Mouse (Mus musculus) T-cell, adult 66 days (primary cell): ENCODE results near the gene Tnks2. TPM values are rescaled to one million over a fixed set of nuclear protein-coding genes. Genes with fewer than 3 reads are reported as not detected.

Experiments used
- total RNA-seq, 2 experiments: library from RNA; stranded (reverse); gene quantifications; 3 replicates in 1 of 2; 4 replicates in 1 of 2; pipeline ENCODE4 v1.2.4; 2023

Tnks2 gene
- total RNA-seq: 100 to 1,000 TPM; 170 to 181 TPM

GRCm38 (mm10) chr19:36833788-36834531 is at the start of gene Tnks2:
Gene Tnks2 (plus strand): TSS chr19:36834232.

GRCm38 (mm10) chr19:36919466-36919865 is 85.4 kb downstream of the Tnks2 start, which contains the start of gene Fgfbp3:
Gene Fgfbp3 (minus strand): TSS chr19:36919615.

DNA sequence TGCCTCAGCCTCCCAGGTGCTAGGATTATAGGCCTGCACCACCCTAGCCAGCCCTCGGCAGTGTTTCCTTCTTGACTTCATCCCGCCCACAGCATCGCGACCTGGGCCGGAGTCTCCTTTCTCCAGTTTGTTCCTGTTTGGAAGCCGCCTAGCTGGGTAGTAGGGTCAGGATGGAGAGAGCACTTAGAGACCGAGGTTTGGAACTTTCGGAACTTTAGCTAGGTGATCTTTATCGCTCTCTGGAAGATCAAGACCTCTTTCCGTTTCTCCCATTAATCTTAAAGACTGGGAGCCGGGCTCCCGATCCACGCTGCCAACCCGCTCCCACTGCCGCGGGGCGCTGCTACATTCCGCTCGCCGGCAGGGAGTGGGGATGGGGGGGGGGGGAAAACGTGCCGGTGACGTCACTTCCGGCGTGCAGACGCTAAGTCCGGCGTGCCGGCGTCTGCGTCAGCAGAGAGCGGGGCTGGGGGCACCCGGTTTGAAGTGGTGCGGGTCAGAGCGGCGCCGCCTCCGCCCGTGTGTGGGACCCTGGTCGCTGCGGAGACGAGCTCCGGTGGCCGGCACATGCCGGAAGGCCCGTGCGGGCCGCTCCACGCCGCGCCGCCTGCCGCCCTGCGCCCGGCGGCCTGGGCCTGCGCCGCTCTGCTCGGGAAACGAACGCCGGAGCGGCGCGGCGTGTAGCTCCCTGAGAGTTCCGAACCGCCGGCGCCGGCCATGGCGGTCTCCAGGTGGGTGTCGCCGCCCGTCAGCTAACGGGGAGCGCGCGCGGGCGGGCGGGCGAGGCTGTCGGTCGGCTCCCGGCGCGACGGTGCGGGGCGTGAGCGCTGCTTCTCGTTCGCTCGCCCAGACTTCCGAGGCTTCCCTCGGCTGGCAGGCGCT is 91.9 kb downstream of the Tnks2 start, which contains the start of gene Btaf1:
TSS of gene Btaf1 (plus strand) at position 409 of the 882 bp plus-strand sequence.

Other genes with a start within 250 kb of the Tnks2 start
- gene Ppp1r3c, start 97.6 kb upstream of the Tnks2 start, total RNA-seq: not detected
- gene Fgfbp3, start 85.4 kb downstream of the Tnks2 start, total RNA-seq: under 1 TPM; 0.73 to 0.86 TPM
- 10 to 100 TPM; 38.6 to 40.2 TPM for gene Btaf1, start 91.8 kb downstream of the Tnks2 start, total RNA-seq